Mouse (Mus musculus): ENCODE measurements around the gene Arhgap25.

Arhgap25 gene

GRCm38 (mm10) chr6:87412011-87412410, 121.0 kb downstream of the Arhgap25 start:
- TF ChIP-seq NANOG (IDR thresholded peaks at IDR 0.05; ENCODE audit: borderline replicate concordance, low read length), result no peak
- no peak for TF ChIP-seq CTCF (conservative IDR thresholded peaks at IDR 0.05; ENCODE audit: low read length)
- TF ChIP-seq POU5F1 (IDR thresholded peaks at IDR 0.05; ENCODE audit: borderline replicate concordance, low read length), result no peak
- H3K36me3 ChIP-seq (ENCODE audit: insufficient read depth, low read length), result no peaks in the 10 kb centered on the region
- H3K27me3 ChIP-seq (ENCODE audit: insufficient read depth, low read length), result no peaks in the 10 kb centered on the region
- no peak overlapping the region for H3K4me3 ChIP-seq (replicated peaks; ENCODE audit: low read length)
- H3K9me3 ChIP-seq (ENCODE audit: low read length), result no peaks in the 10 kb centered on the region
- H3K4me1 ChIP-seq (replicated peaks; ENCODE audit: low read depth, low read length), result peaks cover 12% of the 10 kb centered on the region

All from E14TG2a.4 (cell line).